Mouse (Mus musculus): ENCODE data around the gene Clstn2.

DNA sequence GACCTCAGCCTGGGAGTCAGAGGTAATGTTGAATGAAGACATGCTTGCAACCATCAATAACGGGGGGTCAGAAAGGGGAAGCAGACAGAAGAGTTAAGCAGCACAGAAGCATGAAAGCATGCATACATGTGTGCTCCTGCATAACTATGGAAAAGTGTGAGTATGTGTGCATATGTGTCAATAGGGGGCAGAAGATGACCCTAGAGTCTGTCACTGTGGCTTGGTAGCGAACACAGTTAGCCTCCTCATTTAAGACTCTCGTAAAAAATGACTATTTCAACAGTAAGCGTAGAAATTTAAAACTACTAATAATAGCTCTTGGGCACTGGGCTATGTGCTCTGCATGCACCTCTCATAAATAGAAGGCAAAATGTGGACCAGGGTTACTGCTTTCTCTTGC lies 573.2 kb downstream of the Clstn2 start:
- TF ChIP-seq CTCF (conservative IDR thresholded peaks at IDR 0.05; ENCODE audit: insufficient read depth, insufficient read length, low read depth, low read length) (no peak), POLR2A (IDR thresholded peaks at IDR 0.05; ENCODE audit: low read depth, low read length) (no peak)
